Mouse (Mus musculus) adipocyte (in vitro differentiated cells): Measurements from ENCODE around the gene Olfr750.

Source experiments
- DNase-seq: peaks from one replicate; pipeline ENCODE4 v3.0.0-alpha.2; 2016; ENCODE audit warnings: low spot score

Olfr750 gene

DNA sequence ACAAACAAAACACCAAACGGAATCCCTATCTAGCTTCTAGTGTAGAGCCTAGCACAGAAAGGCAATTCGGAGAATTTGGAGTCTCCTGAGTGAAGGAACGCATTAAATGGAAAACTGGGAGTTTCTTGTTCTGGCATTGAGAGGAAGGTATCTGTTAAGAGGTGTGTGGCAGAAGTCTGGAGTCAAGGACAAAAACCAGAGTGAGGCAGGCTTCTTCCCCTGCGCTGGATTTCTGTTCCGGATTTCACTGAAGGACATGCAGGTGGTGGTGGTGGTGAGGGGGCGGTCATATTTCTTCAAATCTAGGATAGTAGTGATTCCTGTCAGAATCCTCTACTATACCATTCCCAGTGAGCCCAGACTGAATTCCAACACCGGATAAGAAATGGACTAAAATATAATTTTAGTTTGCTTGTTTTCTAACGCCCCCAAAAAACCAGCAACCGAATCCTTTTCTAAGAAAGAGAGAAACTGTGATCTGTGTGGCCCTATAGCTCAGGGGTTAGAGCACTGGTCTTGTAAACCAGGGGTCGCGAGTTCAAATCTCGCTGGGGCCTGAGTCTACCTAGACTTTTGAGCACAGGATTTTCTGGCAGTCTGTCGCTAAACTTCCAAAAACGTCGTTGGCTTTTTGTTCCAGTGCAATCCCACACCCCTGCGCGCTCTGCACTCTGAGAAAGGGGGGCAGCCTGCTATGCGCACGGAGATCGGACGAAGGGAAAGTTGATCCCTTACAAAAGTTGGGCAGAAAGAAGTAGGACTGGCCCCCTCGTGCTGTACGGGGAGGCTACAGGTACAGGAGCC, 14.1 kb upstream of the Olfr750 start:
- DNase-seq = peak; percentile 84

DNA sequence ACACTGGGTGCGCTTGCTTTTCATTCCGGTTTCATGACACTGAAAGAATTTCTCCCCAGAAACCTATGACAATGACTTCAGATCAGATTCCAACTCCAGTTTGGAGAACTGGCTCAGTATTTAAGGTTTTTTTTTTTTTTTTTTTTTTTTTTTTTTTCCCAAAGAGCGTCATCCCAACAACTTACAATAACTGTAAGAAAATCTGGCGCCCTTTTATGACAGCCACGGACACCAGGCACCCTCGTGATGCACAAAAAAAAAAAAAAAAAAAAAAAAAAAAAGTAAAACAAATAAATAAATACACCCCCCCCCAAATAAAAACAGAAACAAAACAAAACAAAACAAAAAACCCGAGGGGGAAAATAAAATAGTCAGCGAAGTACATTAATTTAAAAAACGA, 13.5 kb upstream of the Olfr750 start:
- DNase-seq = no peak

DNA sequence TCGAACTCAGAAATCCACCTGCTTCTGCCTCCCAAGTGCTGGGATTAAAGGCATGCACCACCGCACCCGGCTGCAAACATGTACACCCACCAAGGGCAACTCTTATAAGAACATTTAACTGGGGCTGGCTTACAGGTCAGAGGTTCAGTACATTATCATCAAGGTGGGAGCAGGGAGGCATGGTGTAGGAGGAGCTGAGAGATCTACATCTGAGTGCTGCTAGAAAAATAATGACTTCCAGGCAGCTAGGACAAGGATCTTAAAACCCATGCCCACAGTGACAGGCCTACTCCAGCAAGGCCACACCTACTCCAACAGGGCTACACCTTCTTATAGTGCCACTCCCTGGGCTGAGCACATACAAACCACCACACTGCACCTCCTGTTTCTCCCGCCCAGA, 11.7 kb upstream of the Olfr750 start:
- DNase-seq = no peak

DNA sequence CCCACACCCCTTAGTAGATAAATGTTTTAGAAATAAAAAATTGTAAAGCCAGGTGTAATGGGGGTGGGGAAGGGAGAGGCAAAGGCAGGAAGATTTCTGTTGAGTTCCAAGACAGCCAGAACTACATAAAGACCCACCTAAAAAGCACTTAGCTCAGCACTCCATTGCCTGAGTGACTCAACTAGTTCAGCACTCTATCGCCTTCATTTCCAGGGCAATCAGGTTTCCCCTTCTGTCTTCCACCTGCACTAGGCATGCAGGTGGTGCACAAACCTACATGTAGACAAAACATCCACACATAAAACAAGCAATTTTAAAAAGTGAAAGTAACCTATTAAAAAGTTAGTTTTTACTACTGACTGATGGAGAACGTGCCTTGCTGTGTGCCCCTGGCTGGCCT, 10.9 kb upstream of the Olfr750 start:
- DNase-seq = no peak

DNA sequence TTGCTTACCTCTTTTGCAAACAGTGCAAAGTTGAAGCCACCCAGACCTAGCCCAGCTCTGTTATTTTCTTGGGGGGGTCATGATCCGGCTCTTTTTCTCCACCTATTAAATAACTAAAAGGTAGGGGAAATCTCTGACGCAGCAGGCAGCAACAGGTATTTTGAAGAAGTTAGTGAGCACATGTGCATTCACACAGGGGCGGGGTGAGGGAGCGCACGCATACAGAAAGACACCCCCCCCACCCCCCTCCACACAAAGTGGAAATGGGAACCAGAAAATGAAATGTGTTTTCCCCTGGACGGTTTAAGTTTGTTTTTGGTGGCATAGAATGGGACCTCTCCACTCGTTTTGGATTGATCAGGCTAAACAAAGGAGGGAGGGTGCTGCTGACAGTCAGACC, 9.6 kb upstream of the Olfr750 start:
- DNase-seq = no peak

DNA sequence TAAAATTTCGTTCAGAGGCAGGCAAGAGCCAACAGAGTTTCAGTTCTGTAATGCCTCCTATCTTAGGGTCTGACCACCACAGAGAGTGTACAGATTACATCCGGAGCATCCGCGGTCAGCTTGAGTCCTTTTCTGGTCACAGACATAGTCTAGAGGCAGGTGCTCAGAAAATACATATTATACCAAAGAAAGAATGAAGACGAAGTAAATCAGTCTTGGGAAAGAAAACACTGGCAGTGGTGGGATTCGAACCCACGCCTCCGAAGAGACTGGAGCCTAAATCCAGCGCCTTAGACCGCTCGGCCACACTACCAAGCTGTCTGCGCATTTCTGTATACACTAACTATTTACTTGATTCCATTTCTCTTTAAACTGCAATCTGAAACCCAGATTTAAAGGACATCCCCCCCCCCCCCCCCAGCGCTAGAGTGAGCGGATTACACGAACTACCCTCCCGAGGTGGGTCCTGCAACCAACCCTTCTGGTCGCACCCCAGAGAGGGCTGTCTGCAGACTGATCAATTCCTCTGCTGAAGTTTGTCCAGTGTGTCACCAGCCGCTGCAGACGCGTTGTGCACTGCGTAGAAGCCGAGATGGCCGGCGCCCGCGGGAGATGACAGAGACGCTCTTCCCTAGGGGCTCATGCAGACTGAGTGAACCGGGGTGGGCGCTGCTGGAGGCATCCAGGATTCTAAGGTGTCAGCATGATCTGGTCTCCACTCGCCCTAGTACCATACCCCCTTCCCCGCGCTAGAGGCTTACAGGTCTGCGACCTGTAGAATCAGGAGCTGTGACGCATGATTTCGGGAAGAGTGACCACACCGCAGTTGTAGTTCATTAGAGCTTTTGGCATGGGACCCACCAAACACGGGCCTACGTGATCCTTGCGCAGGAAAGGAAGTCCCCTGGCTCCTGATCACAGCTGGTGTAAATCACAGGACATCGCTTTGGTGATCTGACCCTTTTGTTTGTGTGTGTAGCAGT, 8.7 kb upstream of the Olfr750 start:
- peak; percentile 48 for DNase-seq

DNA sequence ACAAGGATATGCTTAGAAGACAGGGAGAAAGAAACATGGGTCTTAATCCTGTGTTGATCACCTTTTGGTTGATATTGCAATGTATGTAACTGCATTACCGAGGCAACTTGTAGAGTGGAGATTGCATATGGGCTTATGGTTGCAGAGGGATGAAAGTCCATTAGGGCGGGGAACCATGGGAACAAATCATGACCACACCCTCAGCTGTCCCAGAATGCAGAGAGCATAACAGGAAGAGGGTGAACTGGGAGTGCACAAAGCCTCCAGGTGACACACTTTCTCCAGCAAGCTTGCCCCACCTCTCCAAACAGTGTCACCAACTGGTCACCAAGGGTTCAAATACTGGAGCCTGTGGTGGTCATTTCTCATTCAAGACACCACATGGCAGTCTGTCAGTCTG, 6.8 kb upstream of the Olfr750 start:
- DNase-seq = no peak

DNA sequence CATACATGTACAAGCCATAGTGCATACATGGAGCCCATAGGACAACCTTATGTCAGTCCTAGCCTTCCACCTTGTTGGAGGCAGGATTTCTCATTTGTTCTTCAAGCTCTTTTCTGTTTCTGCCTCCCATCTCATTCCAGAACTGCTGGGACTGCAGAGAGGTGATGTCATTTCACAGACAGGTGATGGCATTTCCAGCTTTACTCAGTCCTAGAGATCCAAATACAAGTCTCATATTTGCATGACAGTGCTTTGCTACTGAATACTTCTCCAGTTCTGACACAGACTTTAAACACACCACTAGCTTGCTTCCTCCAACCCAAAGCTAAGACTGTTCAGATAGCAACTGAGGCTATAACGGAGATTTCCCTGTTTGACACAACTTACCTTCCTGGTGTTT, 4.9 kb upstream of the Olfr750 start:
- no peak for DNase-seq

DNA sequence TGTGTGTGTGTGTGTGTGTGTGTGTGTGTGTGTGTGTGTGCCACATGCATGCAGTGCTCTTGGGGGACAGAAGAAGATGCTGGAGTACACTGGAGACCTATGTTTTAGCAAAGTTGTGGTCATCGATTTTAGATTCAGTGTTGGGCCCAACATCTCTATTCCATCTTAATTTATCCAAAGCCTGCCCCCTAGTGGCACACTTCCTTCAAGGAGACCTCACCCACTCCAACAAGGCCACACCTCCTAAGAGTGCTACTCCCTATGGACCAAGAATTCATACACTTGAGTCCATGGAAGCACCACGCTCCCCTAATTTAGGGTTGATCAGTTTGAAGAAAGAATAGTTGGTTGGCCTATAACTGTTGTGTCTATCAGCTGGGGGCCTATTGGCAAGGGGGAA, 4.6 kb downstream of the Olfr750 start:
- DNase-seq = peak; percentile 30

DNA sequence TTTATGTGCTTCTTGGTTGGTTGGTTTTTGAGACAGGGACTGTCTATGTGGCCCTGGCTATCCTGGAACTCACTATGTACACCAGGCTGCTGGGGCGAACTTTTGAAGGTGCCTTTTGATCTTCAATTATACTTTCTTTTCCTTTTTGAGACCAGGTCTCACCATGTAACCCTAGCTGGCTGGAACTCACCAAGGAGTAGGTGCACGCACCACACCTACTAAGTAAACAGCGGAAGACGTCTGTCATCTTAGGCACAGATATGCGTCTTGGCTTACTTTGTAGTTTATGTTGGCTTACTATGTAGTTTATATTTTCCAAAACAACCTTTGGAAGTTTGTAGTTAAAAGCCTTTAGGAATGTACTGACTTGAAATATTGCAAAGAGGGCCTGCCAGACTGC, 5.3 kb downstream of the Olfr750 start:
- DNase-seq = no peak

DNA sequence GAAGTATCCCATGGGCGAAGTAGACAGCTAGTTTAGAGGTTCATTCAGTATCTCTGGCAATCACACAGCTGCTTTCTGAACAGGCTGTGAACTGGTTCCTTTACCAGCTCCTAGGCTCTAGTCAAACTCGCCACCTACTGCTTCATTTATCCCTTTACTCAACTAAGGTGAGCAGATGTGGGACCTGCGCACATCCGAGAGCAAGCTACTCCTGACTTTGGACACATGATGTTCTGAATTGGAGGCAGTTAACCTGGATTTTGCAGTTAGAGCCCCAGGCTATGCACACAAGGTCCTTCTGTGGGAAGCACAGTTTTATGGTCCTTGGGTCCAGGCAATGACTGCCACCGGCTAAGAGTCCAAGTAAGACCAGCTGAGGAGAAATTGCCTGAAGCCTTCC, 13.5 kb downstream of the Olfr750 start:
- DNase-seq = no peak

DNA sequence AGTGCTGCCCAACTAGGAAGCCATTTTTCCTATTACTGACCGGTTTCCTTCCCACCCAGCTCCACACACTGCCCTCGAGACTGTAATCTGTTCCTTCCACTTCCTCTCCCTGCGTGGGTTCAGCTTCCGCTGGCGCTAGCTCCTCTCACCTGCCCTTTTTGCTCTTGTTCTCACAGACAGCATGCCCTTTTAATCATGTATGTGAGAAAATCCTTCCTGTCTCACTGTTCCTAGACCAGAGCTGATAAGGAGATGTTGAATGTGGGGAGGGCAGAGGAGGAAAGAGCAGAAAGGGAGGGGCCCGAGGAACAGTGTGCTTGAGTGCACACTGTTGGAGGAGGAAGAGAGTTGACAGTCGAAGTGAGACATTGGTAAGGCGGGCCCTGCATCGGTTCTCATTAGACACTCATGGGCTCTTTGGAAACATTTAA, 16.8 kb downstream of the Olfr750 start, which contains the start of gene Rnase12:
Gene Rnase12 (minus strand): TSS at position 261 of the 431 bp plus-strand sequence.
- DNase-seq = no peak

DNA sequence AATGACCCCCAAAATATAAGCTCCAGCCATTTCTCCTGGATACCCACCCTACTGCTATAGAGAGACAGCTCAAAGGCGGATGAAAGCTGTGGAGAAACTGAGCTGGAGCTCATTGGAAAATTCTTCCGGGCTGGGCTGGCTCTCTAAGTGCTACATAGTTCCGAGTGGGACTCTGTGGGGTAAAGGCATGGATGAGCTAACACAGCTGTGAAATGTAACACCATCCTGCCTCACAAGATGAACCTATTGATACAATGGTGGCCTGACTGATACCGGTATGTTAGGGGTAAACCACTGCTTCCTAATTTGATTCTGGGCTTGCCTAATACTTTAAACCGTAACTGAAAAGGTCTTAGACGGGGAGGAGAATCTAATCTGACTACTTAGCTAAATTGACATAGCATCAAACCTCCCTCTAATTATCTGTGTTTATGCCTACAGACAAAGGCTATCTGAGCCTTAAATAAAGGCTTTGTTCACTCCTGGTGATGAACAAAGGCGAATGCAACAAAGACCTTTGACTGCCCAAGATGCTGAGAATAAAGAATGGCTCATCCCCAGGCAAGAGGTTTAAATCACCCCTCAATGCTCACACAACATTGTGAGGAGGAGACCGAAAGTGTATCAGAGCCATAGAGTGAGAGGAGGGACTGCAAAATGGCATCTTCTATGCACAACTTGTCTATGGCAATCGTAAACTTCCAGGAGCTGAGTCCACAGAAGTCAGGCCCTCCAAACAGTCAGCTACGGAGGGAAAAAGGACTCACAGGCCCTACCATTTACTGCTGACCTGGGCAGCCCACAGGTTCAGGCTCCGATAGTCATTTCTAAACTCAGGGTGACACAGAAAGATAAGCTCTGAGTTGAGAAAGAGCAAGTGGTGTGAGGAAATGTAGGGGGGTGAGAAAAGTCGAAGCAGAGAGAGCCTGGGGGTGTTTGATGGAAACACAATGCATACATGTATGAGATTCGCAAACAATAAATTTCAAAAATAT, 19.7 kb downstream of the Olfr750 start:
- no peak for DNase-seq

DNA sequence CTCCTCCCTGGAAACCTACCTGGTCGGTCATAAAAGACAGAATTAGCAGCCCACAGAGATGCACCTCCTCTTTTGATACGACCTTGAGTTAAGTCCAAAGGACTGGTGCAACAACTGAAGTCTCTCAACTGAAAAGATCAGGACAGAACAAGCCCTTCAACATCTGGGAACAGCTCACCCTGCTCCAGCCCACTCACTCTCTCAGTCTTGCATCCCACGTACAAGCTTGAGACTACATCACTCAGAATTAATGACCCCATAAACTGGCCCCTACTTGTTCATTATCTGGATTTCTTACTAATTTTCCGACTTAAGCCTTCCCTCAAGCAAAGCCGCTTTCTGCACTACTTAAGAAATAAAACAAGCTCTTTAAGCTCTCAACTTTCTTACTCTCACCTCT, 21.1 kb downstream of the Olfr750 start:
- DNase-seq = no peak

DNA sequence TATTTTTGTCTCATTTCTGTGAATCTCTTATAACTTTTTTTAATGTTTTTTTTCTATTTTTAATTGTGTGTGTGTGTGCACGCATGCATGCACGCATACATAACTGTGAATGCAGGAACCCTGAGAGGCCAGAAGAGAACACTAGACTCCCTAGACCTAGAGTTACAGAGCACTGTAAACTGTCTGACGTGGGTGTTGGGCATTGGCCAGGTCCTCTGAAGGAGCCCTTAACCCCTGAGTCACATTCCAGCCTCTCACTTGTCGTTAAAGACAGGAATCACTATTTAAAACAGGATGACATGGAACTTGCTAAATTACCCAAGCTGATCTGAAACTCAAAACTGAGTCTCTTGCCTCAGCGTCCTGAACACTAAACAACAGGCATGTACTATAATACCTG, 22.3 kb downstream of the Olfr750 start:
- DNase-seq = peak; percentile 28

DNA sequence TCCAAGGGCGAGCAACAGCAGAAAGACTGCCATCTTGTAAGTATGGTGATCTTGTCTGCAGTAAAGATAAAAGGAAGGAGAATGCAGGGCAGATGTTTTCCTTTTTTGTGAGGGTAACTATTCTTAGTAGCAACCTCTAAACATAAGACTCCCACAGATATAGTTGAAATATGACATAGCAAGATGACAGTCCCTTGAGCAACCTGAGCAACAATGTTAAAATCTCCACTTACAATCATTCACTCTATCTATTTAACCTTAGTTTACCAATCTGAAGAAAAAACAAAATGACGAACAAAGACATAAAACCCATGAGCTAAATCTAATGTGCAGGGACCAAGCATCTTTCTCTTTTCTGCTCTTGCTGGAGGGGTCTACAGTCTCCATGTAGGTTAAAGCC, 24.2 kb downstream of the Olfr750 start, which contains the start of gene Rnase11:
Gene Rnase11 (minus strand): TSS at position 101 of the 400 bp plus-strand sequence.
- DNase-seq = no peak

DNA sequence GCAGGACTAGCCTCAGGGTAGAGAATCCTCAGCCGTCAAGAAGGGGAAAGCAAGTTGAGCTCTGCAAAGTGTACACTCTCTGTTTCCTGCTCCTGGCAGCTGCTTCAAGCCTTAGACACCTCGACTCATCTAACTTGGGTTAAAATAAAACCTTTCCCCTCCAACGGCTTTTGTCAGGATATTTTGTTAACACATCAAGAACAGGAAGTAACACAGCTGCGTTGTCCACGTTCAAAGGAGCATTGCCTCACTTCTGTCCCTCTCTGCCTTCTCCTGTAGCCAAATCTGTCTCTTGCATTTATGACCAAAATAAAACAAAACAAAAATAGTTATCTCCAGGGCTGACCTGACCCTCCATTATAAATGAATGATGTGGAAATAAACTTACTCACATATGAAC, 26.4 kb downstream of the Olfr750 start:
- DNase-seq = no peak

DNA sequence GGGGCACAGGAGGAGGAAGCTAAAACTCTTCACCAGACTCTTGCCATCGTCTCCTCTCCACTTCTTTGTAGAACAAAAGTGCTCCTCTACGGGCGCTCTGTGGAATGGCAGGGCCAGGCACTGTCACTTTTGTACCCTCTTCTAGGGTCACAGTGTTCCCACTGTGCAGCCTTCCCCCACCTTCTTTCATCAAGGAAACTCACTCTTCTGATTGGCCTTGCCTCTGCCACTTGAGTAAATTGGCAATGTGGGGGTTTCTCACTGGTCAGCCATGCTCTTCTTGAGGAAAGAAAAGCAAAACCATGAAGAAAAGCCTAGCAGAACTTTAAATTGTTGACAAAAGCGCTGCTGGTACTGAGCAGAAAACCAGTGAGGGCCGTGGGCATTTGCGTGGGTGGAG, 32.5 kb downstream of the Olfr750 start, which contains the start of gene Rnase9:
Gene Rnase9 (minus strand): TSS at position 101 of the 400 bp plus-strand sequence.
- DNase-seq = no peak

DNA sequence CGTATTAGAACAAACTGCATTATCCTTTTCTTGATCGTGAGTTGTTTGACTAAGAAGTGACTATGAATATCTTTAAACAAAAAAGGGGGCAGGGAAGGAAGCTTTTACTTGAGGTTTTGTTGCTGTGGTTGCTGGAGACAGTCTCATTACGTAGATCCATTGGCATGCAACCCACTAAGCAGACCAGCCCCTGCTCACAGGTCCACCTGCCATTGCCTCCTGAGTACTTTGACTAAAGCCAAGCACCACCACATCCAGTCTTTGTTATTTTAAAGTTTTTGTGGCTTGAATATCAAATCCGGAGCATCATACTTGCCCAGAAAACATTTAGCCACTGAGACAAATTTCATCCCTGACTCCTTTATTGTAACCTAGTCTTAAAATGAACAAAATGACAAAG, 38.0 kb downstream of the Olfr750 start:
- no peak for DNase-seq

DNA sequence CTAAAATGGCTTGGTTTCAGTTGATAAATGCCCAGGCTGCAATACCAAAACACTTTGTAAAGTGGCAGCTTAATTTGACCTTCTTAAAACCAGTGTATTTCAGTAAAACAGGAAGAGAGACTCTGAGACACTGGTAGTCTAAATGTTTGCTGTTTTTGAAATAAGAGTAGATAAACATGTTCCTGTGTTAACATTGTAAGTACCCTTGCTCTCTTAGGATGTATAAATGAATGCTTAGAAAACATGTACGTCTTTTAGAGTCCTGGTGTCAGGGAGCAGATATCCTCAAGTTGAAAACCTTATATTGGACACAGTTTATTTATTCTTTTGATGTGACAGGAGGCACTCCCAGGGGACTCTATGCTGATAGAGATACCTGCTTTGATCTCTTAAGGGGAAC, 39.0 kb downstream of the Olfr750 start:
- DNase-seq = no peak

DNA sequence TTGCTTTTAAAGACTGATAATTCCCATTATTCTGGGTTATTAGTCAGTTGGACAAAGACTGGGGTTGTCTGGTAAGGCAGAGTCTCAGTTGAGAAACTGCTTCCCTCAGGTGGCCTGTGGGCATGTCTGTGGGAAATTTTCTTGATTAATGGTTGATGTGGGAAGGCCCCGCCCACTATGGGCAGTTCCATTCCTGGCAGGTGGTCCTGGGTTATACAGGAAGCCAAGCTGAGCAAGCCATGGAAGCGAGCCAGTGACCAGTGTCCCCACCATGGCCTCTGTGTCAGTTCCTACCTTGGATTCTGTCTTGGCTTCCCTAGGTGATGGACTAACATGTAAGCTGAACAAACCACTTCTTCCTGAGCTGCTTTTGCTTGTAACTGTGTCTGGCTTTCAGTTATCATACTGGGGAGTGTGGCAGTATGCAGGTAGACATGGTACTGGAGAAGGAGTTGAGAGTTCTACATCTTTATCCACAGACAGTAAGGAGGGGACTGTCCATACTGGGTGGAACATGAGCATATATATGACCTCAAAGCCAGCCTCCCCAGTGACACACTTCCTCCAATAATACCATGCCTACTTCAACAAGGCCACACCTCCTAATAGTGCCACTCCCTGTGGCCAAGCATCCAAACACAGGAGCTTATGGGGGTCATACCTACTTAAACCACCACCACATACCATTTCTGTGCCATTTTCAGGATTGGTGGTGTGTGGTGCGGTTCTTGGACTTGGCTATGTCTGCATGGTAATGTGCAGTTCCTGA, 46.7 kb downstream of the Olfr750 start:
- no peak for DNase-seq
